Mouse (Mus musculus) urinary bladder, postnatal 25 days (tissue): ENCODE data around the gene 4931428F04Rik.
"Not testable (repeated sequence)": the region's sequence is repeated elsewhere in the genome, so short reads cannot be mapped to it uniquely, and the experiment has no call there.

ENCODE experiments used
- DNase-seq: peaks from one replicate; pipeline ENCODE4 v3.0.0; 2022; ENCODE audit warnings: low spot score

The 4931428F04Rik gene

GRCm38 (mm10) chr8:105261326-105261980 is 28.2 kb downstream of the 4931428F04Rik start:
- no peak for DNase-seq

GRCm38 (mm10) chr8:105260371-105261099 is 29.1 kb downstream of the 4931428F04Rik start:
- DNase-seq, result no peak

- DNase-seq, result peak; percentile 77
Measured at GRCm38 (mm10) chr8:105259721-105260320, 29.8 kb downstream of the 4931428F04Rik start.

- DNase-seq, result no peak
Measured at GRCm38 (mm10) chr8:105258911-105259720, 30.5 kb downstream of the 4931428F04Rik start.

GRCm38 (mm10) chr8:105257318-105258114 is 32.1 kb downstream of the 4931428F04Rik start:
- no peak for DNase-seq

GRCm38 (mm10) chr8:105254966-105255350 is 34.7 kb downstream of the 4931428F04Rik start, which contains the start of gene B3gnt9:
Gene B3gnt9, minus strand, starts transcription at chr8:105255153.
- DNase-seq, result peak; percentile 56

- DNase-seq, result peak; percentile 92
Measured at GRCm38 (mm10) chr8:105254152-105254965, 35.3 kb downstream of the 4931428F04Rik start.

GRCm38 (mm10) chr8:105253766-105254151 is 35.9 kb downstream of the 4931428F04Rik start:
- DNase-seq, result no peak

GRCm38 (mm10) chr8:105252680-105253537 is 36.8 kb downstream of the 4931428F04Rik start:
- DNase-seq, result no peak

GRCm38 (mm10) chr8:105251954-105252353 is 37.7 kb downstream of the 4931428F04Rik start:
- DNase-seq, result no peak

- no peak for DNase-seq
Measured at GRCm38 (mm10) chr8:105241016-105241415, 48.6 kb downstream of the 4931428F04Rik start.

- DNase-seq, result no peak
Measured at GRCm38 (mm10) chr8:105237442-105238142, 52.1 kb downstream of the 4931428F04Rik start.

- no peak for DNase-seq
Measured at GRCm38 (mm10) chr8:105235206-105235605, 54.5 kb downstream of the 4931428F04Rik start.

- no peak for DNase-seq
Measured at GRCm38 (mm10) chr8:105233126-105233935, 56.3 kb downstream of the 4931428F04Rik start.

- not testable (repeated sequence) for DNase-seq
Measured at GRCm38 (mm10) chr8:105232321-105232693, 57.4 kb downstream of the 4931428F04Rik start.

- no peak for DNase-seq
Measured at GRCm38 (mm10) chr8:105231503-105232320, 58.0 kb downstream of the 4931428F04Rik start.
